Mouse (Mus musculus) heart, postnatal 0 days (tissue): ENCODE results near the gene Vipr1.

ENCODE experiments used
- CTCF ChIP-seq: IDR thresholded peaks from 2 replicates; pipeline ENCODE4 v1.5.1; 2016; ENCODE audit warnings: antibody characterized with exemption, control low read depth, low read depth
- EP300 ChIP-seq: IDR thresholded peaks from 2 replicates; pipeline ENCODE4 v1.6.1; 2016; ENCODE audit warnings: antibody characterized with exemption, low read depth

GRCm38 (mm10) chr9:121717048-121717447, 74.5 kb downstream of the Vipr1 start:
- TF ChIP-seq CTCF = no peak
- no peak for TF ChIP-seq EP300
